Mouse (Mus musculus): ENCODE results near the gene Etl4. TPM values are rescaled to one million over a fixed set of nuclear protein-coding genes. Genes with fewer than 3 reads are reported as not detected.
"Not testable (repeated sequence)": the region's sequence is repeated elsewhere in the genome, so short reads cannot be mapped to it uniquely, and the experiment has no call there.

Etl4 gene
- total RNA-seq, 2 experiments from 2014 or later = 59.9 to 60.0 TPM

DNA sequence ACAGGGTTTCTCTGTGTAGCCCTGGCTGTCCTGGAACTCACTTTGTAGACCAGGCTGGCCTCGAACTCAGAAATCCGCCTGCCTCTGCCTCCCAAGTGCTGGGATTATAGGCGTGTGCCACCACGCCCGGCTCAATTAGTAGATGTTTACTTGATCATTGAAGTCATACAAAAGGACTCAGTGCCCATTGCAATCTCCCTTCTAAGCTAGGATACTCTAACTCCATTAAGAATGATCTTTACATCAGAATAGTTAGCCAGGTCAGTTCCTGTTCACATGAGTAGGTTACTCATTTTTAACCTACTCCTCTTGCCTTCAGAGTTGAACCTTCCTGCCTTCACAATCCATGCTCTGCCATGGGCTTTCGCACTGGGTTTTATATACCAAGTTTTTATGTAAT, 772.6 kb downstream of the Etl4 start:
- not testable (repeated sequence) for DNase-seq (ENCODE audit: low spot score in 2 of 2)

DNA sequence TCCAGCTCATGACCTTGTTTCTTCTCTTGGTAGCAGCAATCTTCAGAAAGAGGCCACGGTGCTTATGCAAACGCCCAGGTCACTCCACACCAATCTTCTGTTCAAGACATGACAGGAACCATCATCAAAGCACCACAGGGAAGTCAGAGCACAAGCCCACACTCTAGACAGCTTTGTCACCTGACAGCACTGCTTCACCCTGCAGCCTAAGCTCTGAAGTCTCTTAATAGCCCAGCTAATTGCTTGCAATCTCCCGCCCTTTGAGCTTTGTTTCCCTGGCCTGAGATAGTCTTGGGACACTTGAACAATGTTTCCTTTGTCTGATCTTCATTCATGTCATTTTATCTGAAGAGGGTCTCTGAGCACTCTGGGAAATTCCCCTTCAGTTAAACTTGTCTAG, 779.8 kb downstream of the Etl4 start:
- no peak for DNase-seq (ENCODE audit: low spot score in 2 of 2)

DNA sequence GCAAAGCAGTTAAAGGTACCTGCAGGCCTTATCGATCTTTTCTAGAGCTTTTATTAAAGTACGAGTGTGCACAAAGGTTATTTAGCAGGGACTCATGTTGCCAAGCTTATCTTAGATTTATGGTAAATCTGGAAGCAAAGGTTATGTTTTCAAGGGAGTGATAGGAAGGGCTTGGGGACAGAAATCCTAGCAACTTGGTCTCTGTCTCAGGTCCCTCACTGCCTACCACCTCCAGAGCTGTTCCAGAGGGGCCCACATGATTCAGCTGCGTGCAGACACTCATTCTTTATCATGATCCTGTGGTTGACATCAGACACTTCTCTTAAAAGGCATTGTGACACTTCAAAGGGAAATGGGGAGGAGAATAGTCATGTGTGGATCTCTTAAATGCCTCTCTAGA, 783.3 kb downstream of the Etl4 start:
- no peak for DNase-seq (ENCODE audit: low spot score in 2 of 2)

DNA sequence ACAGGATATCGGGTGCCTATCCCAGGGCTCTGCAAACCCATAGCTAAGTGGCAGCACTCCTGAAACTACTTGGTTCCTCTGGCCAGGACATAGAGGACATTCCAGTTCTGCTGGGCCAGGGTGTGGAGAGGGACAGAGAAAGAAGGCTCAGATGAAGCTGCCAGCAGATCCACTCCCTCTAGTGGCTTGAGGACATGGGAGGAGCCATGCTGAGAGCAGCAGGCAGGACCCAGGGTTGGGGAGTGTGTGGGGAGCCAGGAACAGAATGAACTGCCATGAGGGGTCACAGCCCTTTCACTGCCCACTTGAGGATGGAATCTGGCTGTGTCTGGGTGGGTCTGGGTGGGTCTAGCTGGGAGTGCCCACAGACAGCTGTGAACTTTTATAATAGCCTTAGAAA, 784.2 kb downstream of the Etl4 start:
- no peak for DNase-seq (ENCODE audit: low spot score in 2 of 2)

DNA sequence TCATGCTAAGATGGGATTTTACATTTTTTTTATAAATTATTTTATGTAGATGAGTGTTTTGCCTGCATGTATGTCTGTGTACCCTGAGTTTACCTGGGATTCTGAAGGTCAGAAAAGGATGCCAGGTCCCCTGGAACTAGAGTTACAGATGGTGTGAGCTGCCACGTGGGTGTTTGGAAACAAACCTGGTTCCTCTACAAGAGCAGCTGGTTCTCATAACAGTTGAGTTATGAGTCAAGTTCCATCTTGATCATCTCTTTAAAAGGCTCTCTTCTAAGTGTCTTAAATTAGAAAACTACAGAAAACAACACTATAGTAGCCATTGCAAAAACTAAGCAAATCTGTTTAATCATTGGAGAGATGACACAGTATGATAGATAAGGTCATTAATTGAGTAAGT, 788.1 kb downstream of the Etl4 start:
- no peak for DNase-seq (ENCODE audit: low spot score in 2 of 2)

DNA sequence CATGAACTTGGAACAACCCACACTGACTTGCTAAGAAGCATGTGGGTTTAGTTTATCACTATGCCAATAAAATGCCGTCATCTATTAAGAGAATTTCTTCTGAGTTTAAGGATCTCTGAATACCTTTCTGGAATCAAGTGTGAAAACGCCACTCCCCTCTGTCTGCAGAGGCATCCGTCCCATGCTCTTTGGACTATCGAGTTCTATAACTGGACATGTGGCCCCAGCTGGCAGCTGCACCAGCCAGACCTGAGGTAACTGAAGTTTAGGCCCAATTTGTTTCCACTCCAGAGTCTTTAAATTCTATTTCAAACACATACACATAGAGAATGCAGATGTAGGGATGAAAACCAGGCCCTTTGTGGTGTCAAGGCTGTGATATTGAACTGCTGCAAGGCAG, 795.5 kb downstream of the Etl4 start:
- DNase-seq (ENCODE audit: low spot score in 2 of 2) = no peak

DNA sequence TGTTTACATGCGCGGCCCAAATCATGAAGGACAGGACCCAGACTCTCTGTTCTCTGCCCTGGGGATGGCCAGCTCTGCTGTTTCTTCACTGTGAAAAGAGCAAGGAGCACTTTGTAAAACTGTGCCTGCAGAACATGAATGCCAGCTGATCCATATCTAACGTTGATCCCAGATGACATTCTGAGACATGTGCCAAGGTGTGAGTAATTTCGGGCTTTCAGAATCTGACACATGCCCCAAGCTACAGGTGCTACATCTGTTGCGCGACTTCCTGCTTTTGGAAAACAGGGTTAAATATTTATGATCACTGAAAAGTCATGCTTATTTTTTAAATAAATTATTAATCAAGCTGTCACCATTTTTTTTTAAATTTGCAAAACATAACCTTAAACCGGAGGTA, 801.0 kb downstream of the Etl4 start:
- DNase-seq (ENCODE audit: low spot score in 2 of 2) = no peak

DNA sequence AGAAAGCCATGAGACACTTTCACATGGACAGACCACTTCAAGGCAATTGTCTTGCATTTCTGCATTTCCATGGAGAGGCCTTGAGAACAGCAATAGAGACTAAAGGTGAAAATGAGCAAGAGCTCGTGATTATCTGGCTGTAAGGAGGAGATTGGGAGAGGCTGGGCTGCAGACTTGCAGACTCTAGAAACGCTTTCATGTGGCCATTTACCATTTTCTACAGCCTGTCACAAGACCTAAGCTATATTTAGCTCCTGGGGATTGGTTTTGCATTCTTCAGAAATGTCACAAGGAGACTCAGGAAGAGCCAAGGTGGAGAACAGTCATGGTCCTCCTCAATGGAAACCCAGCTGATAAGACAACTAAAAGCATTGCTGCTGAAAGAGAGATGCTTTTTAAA, 801.4 kb downstream of the Etl4 start:
- DNase-seq (ENCODE audit: low spot score in 2 of 2) = no peak

DNA sequence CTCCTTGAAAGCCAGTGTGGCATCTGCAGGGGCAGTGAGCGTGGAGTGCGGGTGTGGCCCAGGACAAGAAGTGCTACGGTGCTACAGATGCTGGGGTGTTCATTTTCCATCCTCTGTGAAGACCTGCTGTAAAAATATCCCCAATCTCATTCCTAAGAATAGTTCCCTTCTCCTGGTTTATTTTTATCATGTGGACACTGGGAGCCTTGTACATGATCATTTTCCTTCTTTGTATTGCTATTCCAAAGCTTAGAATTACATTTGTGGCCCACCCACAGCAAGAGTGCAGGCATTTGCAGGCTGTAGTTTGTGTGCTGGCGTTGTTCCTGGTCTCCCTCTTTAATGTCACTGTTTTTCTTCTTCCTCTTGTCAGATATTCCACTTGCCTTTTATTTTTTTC, 809.5 kb downstream of the Etl4 start:
- no peak for DNase-seq (ENCODE audit: low spot score in 2 of 2)

DNA sequence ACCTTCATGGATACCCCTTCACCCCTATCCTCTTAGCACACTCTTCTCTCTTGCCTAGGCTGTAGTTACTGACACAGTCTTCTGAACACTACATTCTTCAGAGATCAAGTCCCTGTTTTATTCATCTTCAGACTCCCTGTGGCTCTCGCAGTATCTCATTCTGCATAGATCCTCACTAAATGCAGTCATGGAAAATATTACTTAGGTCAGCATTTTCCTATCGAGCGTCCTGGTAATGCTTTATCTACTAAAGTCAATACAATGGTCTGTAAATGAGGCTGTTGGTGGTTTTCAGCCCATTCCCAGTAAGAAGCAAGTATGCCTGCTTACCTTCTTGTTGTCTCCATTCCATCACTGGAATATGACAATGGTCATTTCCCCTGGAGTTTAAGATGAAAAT, 811.5 kb downstream of the Etl4 start:
- no peak for DNase-seq (ENCODE audit: low spot score in 2 of 2)

DNA sequence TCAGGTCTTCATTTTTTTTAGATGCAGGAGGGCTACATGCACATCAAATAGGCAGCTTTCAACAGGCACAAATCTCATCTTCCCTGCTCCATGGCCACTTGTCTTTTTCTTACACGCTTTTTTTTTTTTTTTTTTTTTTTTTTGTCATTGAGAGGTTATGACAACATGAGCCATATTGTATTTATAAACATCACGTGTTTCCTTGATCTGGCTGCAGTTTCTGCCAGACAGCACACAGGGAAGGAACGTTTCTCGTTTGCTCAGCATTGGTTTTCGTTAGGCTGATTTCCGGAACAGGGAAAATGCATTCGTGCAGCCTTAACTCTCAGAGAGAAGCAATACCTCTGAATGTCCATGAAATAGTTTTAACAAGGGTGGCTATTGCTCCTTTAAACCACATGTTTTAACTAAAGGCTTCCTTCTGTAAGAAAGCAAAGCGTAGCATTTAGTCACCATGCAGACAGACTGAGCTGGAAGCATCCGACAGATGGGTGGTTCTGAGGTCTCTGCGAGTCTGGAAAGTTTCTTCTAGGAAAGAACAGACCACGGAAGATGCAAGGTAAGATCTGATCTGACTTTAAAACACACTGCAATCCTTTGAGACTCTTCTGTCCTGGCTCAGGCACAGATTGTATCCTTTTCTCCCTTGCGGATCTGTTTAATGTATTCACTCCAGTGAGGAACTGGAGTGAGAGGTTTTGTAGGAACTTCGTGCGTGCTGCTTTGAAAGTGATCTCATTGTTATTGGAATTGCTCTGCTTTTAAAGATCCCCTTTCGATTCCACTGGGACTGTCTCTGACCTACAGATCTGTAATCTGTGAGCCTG, 812.8 kb downstream of the Etl4 start:
- no peak for DNase-seq (ENCODE audit: low spot score in 2 of 2)

DNA sequence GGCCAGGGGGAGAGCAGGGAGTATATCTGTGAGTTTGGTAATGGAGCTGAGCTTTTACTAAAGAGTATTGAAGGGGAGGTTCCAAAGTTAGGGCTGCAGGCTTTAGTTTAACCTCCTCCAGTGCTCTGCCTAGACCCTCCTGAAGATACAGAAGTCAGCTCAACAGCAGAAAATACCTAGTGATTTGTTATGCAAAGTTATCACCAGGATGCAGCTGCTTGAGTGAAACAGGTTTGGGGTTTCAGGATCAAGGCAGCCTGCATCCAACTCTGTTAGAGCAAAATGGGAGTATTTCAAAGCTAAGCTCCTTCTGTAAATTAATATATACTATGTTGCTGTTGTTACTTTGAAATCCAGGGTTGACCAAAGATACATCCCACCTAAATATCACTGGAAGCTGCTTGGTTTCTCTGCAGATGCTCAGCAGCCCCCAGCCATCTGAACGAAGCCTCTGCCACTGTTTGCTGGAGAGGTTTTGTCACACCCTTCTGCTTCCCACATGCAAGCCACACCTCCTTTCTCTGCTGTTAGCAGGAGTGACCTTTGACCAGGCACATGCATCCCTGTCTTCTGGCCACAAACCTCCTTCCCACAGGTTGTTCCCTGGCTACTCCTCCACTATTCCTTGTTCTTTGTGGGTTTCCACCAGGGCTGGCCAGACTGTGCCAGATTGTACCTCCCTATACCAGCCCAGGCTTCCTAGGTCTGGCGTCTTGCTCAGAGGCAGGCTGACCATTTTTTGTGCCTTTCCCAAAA, 814.6 kb downstream of the Etl4 start:
- DNase-seq (ENCODE audit: low spot score in 2 of 2) = no peak

DNA sequence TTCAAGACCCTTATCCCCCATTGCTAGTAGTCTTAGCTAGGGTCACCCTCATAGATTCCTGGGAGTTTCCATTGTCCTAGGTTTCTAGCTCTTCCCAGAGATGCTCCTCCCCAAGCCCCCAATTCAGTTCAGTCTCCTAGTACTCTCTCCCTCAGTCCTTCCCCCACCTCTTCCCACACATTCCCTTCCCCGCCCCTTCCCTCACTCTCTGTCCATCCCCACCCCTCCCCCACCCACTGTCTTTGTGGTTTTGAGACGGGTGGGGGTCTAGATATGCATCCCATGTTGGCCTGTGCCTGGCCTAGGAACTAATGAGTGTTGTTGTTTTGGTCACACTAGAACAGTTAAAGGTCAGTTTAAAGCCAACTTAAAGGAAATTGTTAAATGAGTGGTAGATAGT, 817.4 kb downstream of the Etl4 start:
- DNase-seq (ENCODE audit: low spot score in 2 of 2) = no peak

DNA sequence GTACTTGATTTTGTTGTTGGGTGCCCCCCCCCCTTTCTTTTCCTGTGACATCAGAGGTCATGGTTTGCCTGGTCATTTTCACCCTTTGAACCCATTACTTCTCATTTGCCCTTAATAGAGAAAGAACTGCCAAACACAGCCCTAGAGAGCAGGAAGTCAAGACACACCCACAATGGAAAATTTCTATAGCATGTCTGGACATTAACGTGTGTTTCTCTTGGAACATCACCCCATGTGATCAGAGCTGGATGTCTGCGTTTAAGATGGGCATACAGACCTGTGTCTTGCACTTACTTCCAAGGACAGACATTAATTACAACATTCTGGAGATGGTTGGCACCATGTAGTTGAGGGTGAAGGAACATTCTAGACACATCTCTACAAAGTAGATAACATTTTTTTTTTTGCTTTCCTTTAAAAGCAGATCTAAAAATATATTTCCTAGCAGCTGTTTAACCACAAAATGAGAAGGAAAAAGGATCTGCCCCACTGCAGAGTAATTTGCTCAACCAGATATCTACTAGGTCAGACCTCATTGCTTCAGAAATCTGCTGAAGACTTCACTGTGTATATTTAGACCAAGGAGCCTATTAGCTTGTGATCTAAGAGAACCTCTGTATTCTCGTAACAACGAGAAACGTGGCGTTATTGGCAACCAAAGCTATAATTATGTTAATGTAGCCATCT, 818.3 kb downstream of the Etl4 start:
- no peak for DNase-seq (ENCODE audit: low spot score in 2 of 2)

DNA sequence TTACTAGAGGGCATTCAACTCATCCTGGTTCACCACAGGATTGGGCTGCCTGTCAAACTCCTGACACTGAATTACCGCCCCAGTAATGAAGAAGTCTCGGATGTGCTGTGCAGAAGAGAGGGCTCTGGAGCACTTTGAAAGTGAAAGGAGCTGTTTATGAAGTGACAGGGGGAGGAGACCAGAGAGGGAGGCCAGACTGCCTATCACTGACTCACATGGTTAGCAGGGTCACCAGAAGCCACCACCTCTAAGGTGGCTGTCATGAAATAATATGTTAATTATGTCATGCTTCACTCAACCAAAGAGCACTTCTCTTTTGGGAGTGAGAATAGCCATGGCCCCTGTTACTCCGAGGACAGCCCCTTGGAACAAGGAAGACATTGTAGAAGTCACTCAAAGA, 825.9 kb downstream of the Etl4 start:
- DNase-seq (ENCODE audit: low spot score in 2 of 2) = no peak

DNA sequence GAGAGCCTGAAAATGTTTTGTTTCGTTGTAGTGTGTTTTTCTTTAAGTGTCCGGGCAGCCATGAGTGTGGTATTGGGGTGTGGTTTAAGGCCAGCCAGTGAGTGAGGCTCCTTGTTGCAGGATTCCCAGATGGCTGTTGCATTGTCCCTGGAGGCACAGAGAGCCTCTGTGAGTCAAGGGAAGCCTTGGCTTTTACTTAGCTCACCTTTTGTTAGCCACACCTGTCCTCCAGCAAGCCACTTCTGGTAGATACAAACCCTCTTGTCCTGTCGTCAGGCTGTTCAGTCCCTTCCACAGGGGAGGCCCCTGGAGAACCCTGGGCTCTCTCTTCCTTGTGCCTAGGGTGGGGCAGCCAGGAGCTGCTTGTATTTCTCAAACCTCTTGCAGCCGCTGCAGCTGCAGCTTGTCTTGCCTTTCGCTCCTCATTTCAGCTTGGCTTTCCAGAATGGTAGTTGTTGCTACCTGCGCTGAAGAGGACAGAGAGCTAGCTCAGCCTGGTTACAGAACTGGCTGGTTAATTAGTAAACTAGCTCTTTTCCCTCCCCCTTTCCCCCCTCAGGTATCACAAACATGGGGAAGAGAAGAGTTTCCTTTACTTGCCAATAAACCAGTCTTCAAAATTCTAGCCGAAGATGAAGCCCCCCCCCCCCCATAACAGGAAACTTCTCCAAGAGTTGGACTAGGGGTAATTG, 826.9 kb downstream of the Etl4 start:
- no peak for DNase-seq (ENCODE audit: low spot score in 2 of 2)

DNA sequence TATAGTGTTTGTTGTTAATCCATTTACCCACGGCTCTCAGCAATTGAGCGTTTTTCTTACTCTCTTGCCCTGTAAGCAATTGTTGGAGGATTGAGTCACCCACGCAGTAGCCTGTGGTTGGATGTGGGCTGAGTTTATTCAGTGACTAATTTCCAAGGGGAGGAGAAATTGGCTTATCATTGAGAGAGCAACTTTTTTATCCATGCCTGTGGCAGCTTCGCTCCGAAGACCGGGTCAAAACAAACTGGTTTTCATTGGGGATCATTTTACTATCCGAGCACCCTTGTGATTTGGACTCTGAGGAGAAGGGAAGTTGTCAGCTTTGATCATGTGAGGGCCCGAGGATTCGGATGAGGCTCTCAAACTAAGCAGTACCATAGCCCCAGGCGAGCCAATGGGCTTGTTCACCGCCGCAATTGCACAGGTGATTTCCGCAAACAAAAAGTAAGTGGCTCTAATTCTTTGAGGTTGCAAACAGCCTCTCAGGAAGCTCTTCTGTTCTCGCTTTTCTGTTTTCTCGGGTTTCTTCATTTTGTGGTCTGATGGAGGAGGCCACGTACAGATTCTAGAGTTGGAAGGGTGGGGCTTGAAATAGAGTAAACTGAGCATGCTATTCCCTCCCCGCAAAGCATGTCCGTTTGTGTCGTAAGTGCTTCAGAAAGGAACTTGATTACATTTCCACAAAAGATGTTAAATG, 827.7 kb downstream of the Etl4 start:
- DNase-seq (ENCODE audit: low spot score in 2 of 2) = no peak

DNA sequence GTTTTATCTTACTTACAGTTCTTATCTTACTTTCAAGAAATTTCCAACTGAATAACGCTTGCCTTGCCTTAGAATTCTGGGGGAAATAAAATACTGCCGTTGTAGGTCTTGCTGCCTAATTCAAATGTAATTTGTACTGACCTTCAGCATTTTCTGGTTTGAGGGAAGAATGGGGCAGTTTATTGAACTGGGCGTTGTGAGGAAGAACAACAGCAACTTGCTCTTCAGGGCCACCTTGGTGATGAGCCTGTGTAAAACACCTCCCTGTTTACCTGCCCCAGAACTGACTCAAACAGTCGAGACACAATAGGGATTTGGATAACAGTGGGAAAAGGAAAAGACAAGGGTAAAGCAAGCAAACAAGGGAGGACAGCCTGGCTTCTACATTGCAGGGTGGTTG, 828.3 kb downstream of the Etl4 start:
- DNase-seq (ENCODE audit: low spot score in 2 of 2) = no peak

DNA sequence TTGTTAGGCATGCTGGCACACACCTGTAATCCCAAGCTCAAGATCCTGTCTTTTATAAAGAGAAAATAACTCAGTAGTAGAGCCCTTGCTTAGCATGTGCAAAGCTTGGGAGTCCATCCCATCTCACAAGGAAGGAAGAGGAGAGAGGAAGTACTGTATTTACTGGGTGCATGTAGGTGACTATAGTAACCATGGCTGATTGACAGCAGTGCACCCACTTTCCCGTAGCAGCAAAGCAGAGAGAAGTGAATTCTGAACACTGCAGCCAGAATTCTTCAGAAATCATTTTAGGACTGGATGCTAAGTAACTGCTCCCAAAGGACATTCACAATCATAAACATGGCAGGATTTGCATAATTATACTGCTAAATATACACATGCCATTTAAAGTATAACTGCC, 838.1 kb downstream of the Etl4 start:
- DNase-seq (ENCODE audit: low spot score in 2 of 2) = no peak

DNA sequence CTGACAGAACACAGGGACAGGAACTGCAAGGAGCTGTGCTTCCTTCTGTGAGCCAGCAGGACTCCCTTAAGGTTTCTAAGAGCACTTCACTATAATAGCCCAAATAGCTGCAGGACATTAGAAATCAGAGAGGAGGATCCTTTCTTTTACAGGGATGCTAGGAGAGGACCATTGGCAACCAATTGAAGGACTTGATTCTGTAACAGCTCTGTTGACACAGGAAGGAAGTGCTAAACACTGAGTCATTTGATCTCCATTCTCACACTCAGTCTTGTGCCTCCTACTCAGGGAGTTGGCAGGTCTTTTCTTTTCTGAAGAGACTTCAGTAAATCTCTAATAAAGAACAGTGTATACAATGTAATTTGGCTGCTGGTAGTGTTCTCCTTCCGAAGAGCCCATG, 838.9 kb downstream of the Etl4 start:
- no peak for DNase-seq (ENCODE audit: low spot score in 2 of 2)

DNA sequence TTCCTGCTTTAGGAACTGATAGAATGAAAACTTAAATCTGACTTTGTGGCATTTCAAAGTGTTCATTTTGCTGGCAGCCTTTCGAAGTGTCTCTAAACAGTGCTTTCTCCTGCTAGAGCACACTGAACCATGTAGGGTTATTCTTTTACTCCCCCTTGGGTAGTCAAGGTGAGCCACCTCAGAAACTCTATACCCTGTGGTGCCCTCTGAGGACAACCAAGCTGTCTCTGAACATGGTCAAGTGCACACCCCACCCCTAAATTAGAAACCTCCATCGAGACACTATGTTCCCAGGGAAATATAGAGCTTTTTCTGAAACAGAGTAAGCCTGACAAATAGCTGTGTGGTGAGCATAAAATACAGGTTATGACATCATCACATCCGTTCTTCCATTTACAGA, 840.1 kb downstream of the Etl4 start:
- DNase-seq (ENCODE audit: low spot score in 2 of 2) = no peak

All from layer of hippocampus, postnatal 10 days (tissue).